9 mouse cellular contexts compared by ENCODE assay signal in genomic region chr16:11369642-11370041, GRCm38 (mm10). TPM values are rescaled to one million over a fixed set of nuclear protein-coding genes. Genes with fewer than 3 reads are reported as not detected.
DNase-seq lines count a peak whose midpoint lies in the region; ATAC-seq and TF ChIP-seq lines count a peak whose summit lies in the region.
"Had no signal": no experiment of that assay in that cellular context is flagged by ENCODE, and none has a peak within 500 bp of the region (broad histone marks: within the 10 kb centered on the region; RNA-seq: fewer than 3 reads in every experiment).

No protein-coding gene starts in this region.

- H3K4me3 ChIP-seq in CH12.LX (replicated peaks in 1 of 3; ENCODE audit: low read depth in 2 of 3, low read length in 2 of 3, poor library complexity in 1 of 3): no peak overlapping the region
- no peak overlapping the region for H3K4me3 ChIP-seq in hindbrain, embryonic 13.5 days
- H3K4me3 ChIP-seq in liver, embryonic 16.5 days (ENCODE audit: low read depth, low read length): no peak overlapping the region
- H3K4me3 ChIP-seq in gastrocnemius, adult 2 months: no peak overlapping the region
- H3K4me3 ChIP-seq: myocyte had no signal

- no peaks in the 10 kb centered on the region for H3K9me3 ChIP-seq in CH12.LX (replicated peaks; ENCODE audit: low read length)
- no peaks in the 10 kb centered on the region for H3K9me3 ChIP-seq in hindbrain, embryonic 13.5 days
- no peaks in the 10 kb centered on the region for H3K9me3 ChIP-seq in liver, embryonic 16.5 days (replicated peaks; ENCODE audit: control insufficient read depth, low read length)

- ATAC-seq in hindbrain, embryonic 13.5 days (ENCODE audit: low FRiP score): peak; percentile 85
- peak; percentile 74 for ATAC-seq in liver, embryonic 16.5 days (ENCODE audit: low read depth)

- dilution Hi-C loops in CH12.LX (cut with MboI; ENCODE audit: extremely low pct_ligation_motif_present, extremely low pct_unique_long_range_greater_than_20kb, low sequenced_read_pairs): no loop called here

- 0% methylated on average over 1 of the region's 1 CpGs for WGBS in hindbrain, embryonic 13.5 days
- WGBS in liver, embryonic 16.5 days (ENCODE audit: insufficient replicate concordance): 6% methylated on average over 1 of the region's 1 CpGs

- intact Hi-C loops in gastrocnemius, adult 2 months (cut with DNase I): no loop called here

- peak; percentile 93 for DNase-seq in 416B (ENCODE audit: low read depth)
- DNase-seq in CH12.LX (ENCODE audit: extremely low read depth): peak; percentile 71
- DNase-seq in gastrocnemius, adult 2 months: no peak
- DNase-seq in frontal cortex, postnatal 36 days (ENCODE audit: low spot score in 2 of 2): no peak
- no peak for DNase-seq in spleen, adult 18-20 months

- peaks cover 12 to 31% of the 10 kb centered on the region in 2 experiments for H3K4me1 ChIP-seq in CH12.LX (ENCODE audit: control insufficient read depth in 1 of 2, insufficient read depth in 2 of 2)
- peaks cover 28% of the 10 kb centered on the region for H3K4me1 ChIP-seq in hindbrain, embryonic 13.5 days (replicated peaks)
- H3K4me1 ChIP-seq in liver, embryonic 16.5 days (ENCODE audit: control insufficient read depth, low read depth, low read length): peaks cover 11% of the 10 kb centered on the region

- H3K79me2 ChIP-seq in CH12.LX (replicated peaks; ENCODE audit: control insufficient read depth, extremely low read depth, insufficient read depth, poor library complexity, severe bottlenecking): no peaks in the 10 kb centered on the region

- no peak for TF ChIP-seq RAD21 in CH12.LX (IDR thresholded peaks at IDR 0.05; ENCODE audit: low read depth, low read length)

- in situ Hi-C loops in CH12.LX (cut with MboI; ENCODE audit: low pct_ligation_motif_present, low pct_unique_long_range_greater_than_20kb, low sequenced_read_pairs): loop anchor here (5.0 kb wide), 1 partner anchor 42 kb away; no protein-coding TSS in a partner anchor

- TF ChIP-seq EP300 in CH12.LX (IDR thresholded peaks at IDR 0.05; ENCODE audit: low read length): no peak

- H3K9ac ChIP-seq in CH12.LX (ENCODE audit: insufficient read depth, low read depth): no peak overlapping the region
- H3K9ac ChIP-seq in hindbrain, embryonic 13.5 days: 0 out of 2 replicates have a peak overlapping the region, but pooled peaks have one; percentile 29
- H3K9ac ChIP-seq in liver, embryonic 16.5 days (ENCODE audit: low read depth, low read length): no peak overlapping the region

- no peak for TF ChIP-seq POLR2A in CH12.LX (IDR thresholded peaks at IDR 0.05; ENCODE audit: low read depth, low read length)

- no peak overlapping the region for H3K4me2 ChIP-seq in CH12.LX (ENCODE audit: insufficient read depth, low read depth, poor library complexity, severe bottlenecking)
- no peak overlapping the region for H3K4me2 ChIP-seq in hindbrain, embryonic 13.5 days
- H3K4me2 ChIP-seq in liver, embryonic 16.5 days (ENCODE audit: low read depth, low read length): no peak overlapping the region

- no peak for TF ChIP-seq CTCF in CH12.LX (conservative IDR thresholded peaks at IDR 0.05 in 1 of 2, IDR thresholded peaks at IDR 0.05 in 1 of 2; ENCODE audit: low read depth in 2 of 2, low read length in 2 of 2)
- no peak for TF ChIP-seq CTCF in gastrocnemius, adult 2 months (IDR thresholded peaks at IDR 0.05)

- H3K27ac ChIP-seq in CH12.LX (ENCODE audit: insufficient read depth, low read depth): no peak overlapping the region
- peak overlapping the region; percentile 74 for H3K27ac ChIP-seq in hindbrain, embryonic 13.5 days
- H3K27ac ChIP-seq in liver, embryonic 16.5 days (ENCODE audit: low read length): no peak overlapping the region
- H3K27ac ChIP-seq in gastrocnemius, adult 2 months: no peak overlapping the region

- no peaks in the 10 kb centered on the region for H3K27me3 ChIP-seq in CH12.LX (replicated peaks)
- no peaks in the 10 kb centered on the region for H3K27me3 ChIP-seq in hindbrain, embryonic 13.5 days
- no peaks in the 10 kb centered on the region for H3K27me3 ChIP-seq in liver, embryonic 16.5 days (ENCODE audit: control insufficient read depth, insufficient read depth, low read depth, low read length)

- H3K36me3 ChIP-seq in CH12.LX (replicated peaks in 1 of 2; ENCODE audit: control insufficient read depth in 1 of 2, insufficient read depth in 1 of 2, low read length in 1 of 2): peaks cover 0 to 2% of the 10 kb centered on the region in 2 experiments
- 0 out of 2 replicates have a peak, but pooled peaks cover 4% of the 10 kb centered on the region for H3K36me3 ChIP-seq in hindbrain, embryonic 13.5 days
- H3K36me3 ChIP-seq in liver, embryonic 16.5 days (ENCODE audit: control insufficient read depth, insufficient read depth): no peaks in the 10 kb centered on the region

TF ChIP-seq in CH12.LX, 34 proteins besides CTCF, POLR2A, EP300 and RAD21:
- TF ChIP-seq ETS1 (conservative IDR thresholded peaks at IDR 0.05; ENCODE audit: low read depth, low read length): peak; percentile 86
- peak; percentile 43 for TF ChIP-seq BHLHE40 (IDR thresholded peaks at IDR 0.05; ENCODE audit: low read depth, low read length)
- no peak for TF ChIP-seq E2F4 (IDR thresholded peaks at IDR 0.05; ENCODE audit: insufficient replicate concordance, low read depth, low read length)

RNA-seq across cellular contexts. Expression of gene Snx29, which starts 46.9 kb away (rescaled TPM):
- total RNA-seq in CH12.LX (2012; rRNA removed) (1.3 and 3.1 TPM in 2 replicates), CH12.LX (2014; rRNA removed) (0.84 and 1.2 TPM in 2 replicates)
- polyA plus RNA-seq in CH12.LX (2012; ENCODE audit: insufficient read length, low read depth): 3.2 TPM in 2 replicates
- 20.9 and 22.7 TPM in 2 replicates for polyA plus RNA-seq in hindbrain, embryonic 13.5 days (2015; fragmentation: Nextera tagmentation; extraction: Ambion mirVana)
- 4.6 and 5.1 TPM in 2 replicates for polyA plus RNA-seq in liver, embryonic 16.5 days (2015; fragmentation: Nextera tagmentation; extraction: Ambion mirVana)
- total RNA-seq in gastrocnemius, adult 2 months (2021): 10 to 100 TPM in 1 of 2 experiments, 1 to 10 TPM in 1; 9.6 to 11.6 TPM

RNA-seq across cellular contexts. Expression of gene Tnfrsf17, which starts 56.0 kb away (rescaled TPM):
- total RNA-seq in CH12.LX (2012; rRNA removed) (0.17 and 0.29 TPM in 2 replicates), CH12.LX (2014; rRNA removed) (0.32 and 0.42 TPM in 2 replicates)
- not detected in 2 replicates for polyA plus RNA-seq in CH12.LX (2012; ENCODE audit: insufficient read length, low read depth)
- polyA plus RNA-seq in hindbrain, embryonic 13.5 days (2015; fragmentation: Nextera tagmentation; extraction: Ambion mirVana): not detected in 2 replicates
- not detected in 2 replicates for polyA plus RNA-seq in liver, embryonic 16.5 days (2015; fragmentation: Nextera tagmentation; extraction: Ambion mirVana)
- not detected for total RNA-seq in gastrocnemius, adult 2 months (2021)
- polyA plus RNA-seq: heart, postnatal 0 days; myocyte had no signal

Comparison
In these comparisons a context has a peak if more than half of its experiments do, and no peak if none do; other contexts are left out.
1. DNase-seq: peak in 416B (single experiment) and CH12.LX (single experiment); none in gastrocnemius, adult 2 months (single experiment), frontal cortex, postnatal 36 days (0 of 2) and spleen, adult 18-20 months (0 of 2).